Mouse (Mus musculus): ENCODE results near the gene Gm5089. TPM values are rescaled to one million over a fixed set of nuclear protein-coding genes. Genes with fewer than 3 reads are reported as not detected.

Gm5089 gene
- total and polyA plus RNA-seq, 3 experiments = not detected

- TF ChIP-seq MAX (IDR thresholded peaks at IDR 0.05; ENCODE audit: low read length) (no peak), NRF1 (IDR thresholded peaks at IDR 0.05; ENCODE audit: insufficient read depth, low read depth, low read length, poor library complexity, severe bottlenecking) (no peak), ELF1 (IDR thresholded peaks at IDR 0.05; ENCODE audit: low read depth, low read length) (no peak), RCOR1 (IDR thresholded peaks at IDR 0.05; ENCODE audit: low read depth, low read length) (no peak)
These were observed 45.7 kb downstream of the Gm5089 start (continued) for GRCm38 (mm10) chr14:122405236-122405635.

GRCm38 (mm10) chr14:122404596-122405154 lies 46.2 kb downstream of the Gm5089 start:
- no peak overlapping the region for H3K9ac ChIP-seq (ENCODE audit: control insufficient read depth, low read depth, low read length, poor library complexity, severe bottlenecking)
- TF ChIP-seq SMC3 (IDR thresholded peaks at IDR 0.05; ENCODE audit: low read depth, low read length) = no peak
- H3K79me2 ChIP-seq (ENCODE audit: control insufficient read depth, insufficient read depth, low read length, poor library complexity) = no peaks in the 10 kb centered on the region
- H3K4me3 ChIP-seq (ENCODE audit: control insufficient read depth in 1 of 2, insufficient read depth in 1 of 2, low read depth in 2 of 2, low read length in 2 of 2) = no peak overlapping the region
- no peak overlapping the region for H3K27ac ChIP-seq (ENCODE audit: control insufficient read depth, low read depth, low read length)
- H3K36me3 ChIP-seq (ENCODE audit: control insufficient read depth in 1 of 2, insufficient read depth in 2 of 2, low read length in 2 of 2) = no peaks in the 10 kb centered on the region
- H3K27me3 ChIP-seq (ENCODE audit: control insufficient read depth in 1 of 2, insufficient read depth in 2 of 2, low read length in 2 of 2) = no peaks in the 10 kb centered on the region
- no peaks in the 10 kb centered on the region for H3K9me3 ChIP-seq (replicated peaks; ENCODE audit: insufficient read depth, low read length)
- no peak for DNase-seq (ENCODE audit: low read depth, low spot score)
- H3K4me1 ChIP-seq (ENCODE audit: control insufficient read depth in 1 of 2, insufficient read depth in 2 of 2, low read length in 2 of 2) = no peaks in the 10 kb centered on the region

- Histone ChIP-seq H3K36me3 (ENCODE audit: control insufficient read depth in 1 of 2, insufficient read depth in 2 of 2, low read length in 2 of 2) (no peaks in the 10 kb centered on the region), H3K27me3 (ENCODE audit: control insufficient read depth in 1 of 2, insufficient read depth in 2 of 2, low read length in 2 of 2) (no peaks in the 10 kb centered on the region), H3K4me3 (ENCODE audit: control insufficient read depth in 1 of 2, insufficient read depth in 1 of 2, low read depth in 2 of 2, low read length in 2 of 2) (no peak overlapping the region), H3K27ac (ENCODE audit: control insufficient read depth, low read depth, low read length) (no peak overlapping the region), H3K79me2 (ENCODE audit: control insufficient read depth, insufficient read depth, low read length, poor library complexity) (no peaks in the 10 kb centered on the region), H3K9ac (ENCODE audit: control insufficient read depth, low read depth, low read length, poor library complexity, severe bottlenecking) (no peak overlapping the region), H3K4me1 (ENCODE audit: control insufficient read depth in 1 of 2, insufficient read depth in 2 of 2, low read length in 2 of 2) (no peaks in the 10 kb centered on the region), H3K9me3 (replicated peaks; ENCODE audit: insufficient read depth, low read length) (no peaks in the 10 kb centered on the region)
- DNase-seq (ENCODE audit: low read depth, low spot score) = no peak
- no peak for TF ChIP-seq MYB (IDR thresholded peaks at IDR 0.05; ENCODE audit: low read depth, low read length)
- no peak for TF ChIP-seq POLR2AphosphoS5 (IDR thresholded peaks at IDR 0.05; ENCODE audit: borderline replicate concordance, low read depth, low read length)
- no peak for TF ChIP-seq ELF1 (IDR thresholded peaks at IDR 0.05; ENCODE audit: low read depth, low read length)
- no peak for TF ChIP-seq SIN3A (IDR thresholded peaks at IDR 0.05; ENCODE audit: low read length)
- no peak for TF ChIP-seq ETS1 (IDR thresholded peaks at IDR 0.05; ENCODE audit: low read depth, low read length)
- TF ChIP-seq E2F4 (IDR thresholded peaks at IDR 0.05; ENCODE audit: borderline replicate concordance, low read depth, low read length) = no peak
- no peak for TF ChIP-seq POLR2AphosphoS2 (IDR thresholded peaks at IDR 0.05; ENCODE audit: low read length)
- TF ChIP-seq TBP (IDR thresholded peaks at IDR 0.05; ENCODE audit: low read depth, low read length) = no peak
- no peak for TF ChIP-seq USF1 (IDR thresholded peaks at IDR 0.05; ENCODE audit: low read depth, low read length)
- no peak for TF ChIP-seq MAZ (IDR thresholded peaks at IDR 0.05; ENCODE audit: low read depth, low read length)
These were observed 47.4 kb downstream of the Gm5089 start for GRCm38 (mm10) chr14:122403422-122403940.
